Mouse (Mus musculus) neural tube, embryonic 12.5 days (tissue): ENCODE measurements around the gene Trpc5. TPM values are rescaled to one million over a fixed set of nuclear protein-coding genes. Genes with fewer than 3 reads are reported as not detected.

ENCODE experiments used
- polyA plus RNA-seq: library from polyadenylated mRNA; unstranded; fragments of >200 nt; fragmentation: Nextera tagmentation; extraction: Ambion mirVana; gene quantifications from 2 replicates; pipeline ENCODE4 v1.2.1, GENCODE M21; 2016

Gene Trpc5
- polyA plus RNA-seq, 1 experiment from 2014 or later = 0.51 TPM

Other genes starting within 250 kb of the Trpc5 start
- gene Trpc5os, start 231.6 kb downstream of the Trpc5 start, polyA plus RNA-seq = 0.05 TPM in 1 of 2 replicates, not detected in the other
- 0.18 and 0.44 TPM in 2 replicates for gene Rtl4, start 727 bp upstream of the Trpc5 start, polyA plus RNA-seq